Mouse (Mus musculus) retina, postnatal 1 day (tissue): Measurements from ENCODE around the gene Ace2.

ENCODE experiments used
- DNase-seq: peaks from one replicate; pipeline ENCODE4 v3.0.0-alpha.2; 2012

The Ace2 gene

DNA sequence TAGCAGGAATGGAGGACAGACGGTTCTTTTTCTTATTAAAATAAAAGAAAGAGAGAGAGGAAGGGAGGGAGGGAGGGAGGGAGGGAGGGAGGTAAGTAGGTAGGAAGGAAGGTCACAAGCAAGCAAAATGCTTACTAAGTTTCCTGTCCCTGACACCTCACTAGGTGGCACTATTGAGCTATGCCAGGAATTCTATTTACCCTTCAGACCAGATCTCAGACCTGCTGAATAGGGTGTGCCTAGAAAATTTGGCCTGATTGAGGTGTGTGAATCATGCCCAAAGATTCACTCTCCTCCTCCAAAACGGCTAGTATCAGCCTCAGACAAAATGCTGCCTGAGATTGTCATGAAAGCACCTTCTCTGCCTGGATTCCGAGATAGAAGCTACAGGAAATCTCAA, 44.7 kb downstream of the Ace2 start:
- DNase-seq = peak; percentile 74

DNA sequence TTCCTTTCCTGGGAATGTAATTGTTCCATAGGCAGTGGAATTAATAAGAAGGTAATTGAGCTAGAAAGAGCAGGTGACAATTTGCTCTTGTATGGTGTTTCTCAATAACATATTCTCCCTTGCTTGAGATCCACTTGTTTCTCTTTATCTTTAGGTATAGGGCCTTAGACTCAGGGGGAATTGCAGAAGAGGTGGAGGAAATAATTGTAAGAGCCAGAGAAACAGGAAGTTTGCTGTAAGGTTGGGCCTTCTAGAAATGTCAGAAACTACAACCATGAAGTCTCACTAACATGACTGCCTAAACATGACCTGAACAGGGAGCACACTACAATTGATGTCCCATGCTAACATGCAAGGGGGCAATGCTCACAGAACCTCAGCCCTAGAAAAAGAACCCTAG, 50.7 kb downstream of the Ace2 start:
- DNase-seq = no peak

DNA sequence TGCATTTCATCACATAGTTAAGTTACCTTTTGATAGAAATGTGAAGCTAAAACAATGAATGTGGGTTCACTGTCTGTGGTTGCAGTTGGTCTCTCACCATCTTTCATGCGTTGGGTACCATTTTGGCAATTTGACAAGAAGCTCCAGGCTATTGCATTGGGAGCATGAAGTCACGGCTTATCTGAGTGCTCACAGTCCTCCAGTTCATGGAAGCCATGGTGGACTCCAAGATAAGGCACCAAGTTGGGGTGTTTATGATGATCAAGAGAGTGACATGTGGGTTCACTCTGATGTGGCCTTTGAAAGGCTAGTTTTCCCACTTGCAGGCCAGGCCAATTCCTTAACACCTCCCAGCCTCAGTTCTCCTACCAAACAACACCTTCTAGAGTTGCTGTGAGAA, 58.5 kb downstream of the Ace2 start:
- DNase-seq = no peak

DNA sequence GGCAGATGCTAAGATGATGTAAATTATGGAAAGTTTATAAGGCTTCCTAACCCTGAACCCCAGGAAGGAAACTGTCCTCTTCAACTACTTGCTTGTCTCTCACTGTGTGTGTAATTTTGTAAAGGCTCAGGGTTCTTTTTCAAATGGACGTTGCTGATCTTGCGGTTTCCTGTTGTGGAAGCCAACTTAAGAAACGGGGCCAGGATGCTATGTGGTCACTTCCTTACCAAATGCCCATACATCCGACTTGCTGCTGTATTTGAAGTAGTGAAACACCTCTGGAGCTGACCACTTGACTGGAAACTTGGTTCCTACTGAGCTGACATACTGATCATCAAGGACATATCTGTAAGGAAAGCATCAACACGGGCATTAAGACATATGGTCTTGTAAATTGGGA, 61.4 kb downstream of the Ace2 start:
- DNase-seq = no peak

DNA sequence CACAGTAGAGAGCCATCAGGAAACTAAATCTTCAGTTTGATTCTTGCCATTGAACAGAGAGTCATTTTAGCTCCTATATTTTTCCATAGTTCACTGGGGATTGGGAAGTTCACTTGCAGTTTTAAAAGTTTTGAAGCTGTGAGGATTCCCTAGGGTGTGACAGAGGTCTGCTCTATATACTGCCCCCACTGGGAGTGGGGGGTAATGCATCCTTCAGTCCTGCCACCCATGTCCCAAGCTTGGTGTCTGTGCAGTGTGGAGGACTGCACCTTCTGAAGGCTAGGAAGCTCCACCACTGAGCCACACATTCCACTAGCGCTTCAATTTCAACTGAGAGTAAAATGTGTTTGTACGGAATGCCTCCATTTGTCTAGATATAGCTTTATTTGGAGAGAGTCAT, 82.9 kb downstream of the Ace2 start:
- DNase-seq = peak; percentile 20

DNA sequence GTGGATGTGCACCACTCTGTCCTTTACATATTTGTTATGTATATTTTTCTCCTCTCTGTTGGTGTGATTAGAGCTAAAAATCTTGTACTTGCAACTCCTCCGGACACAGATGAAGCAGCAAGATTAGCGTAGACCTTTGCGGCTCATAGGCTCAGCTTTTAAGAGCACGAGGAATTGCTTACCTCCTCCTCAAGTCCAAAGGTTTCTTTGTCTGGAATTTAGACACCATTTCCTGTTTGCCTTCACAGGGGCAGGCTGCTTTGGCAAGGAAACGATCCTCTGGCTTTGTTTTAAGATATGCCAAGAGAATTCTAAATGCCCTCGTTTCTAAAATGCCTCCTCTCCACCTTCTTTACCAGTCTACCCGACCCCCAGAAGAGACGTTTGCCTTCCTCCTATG, 94.2 kb downstream of the Ace2 start:
- no peak for DNase-seq
